Mouse (Mus musculus) lung, postnatal 14 days (tissue): ENCODE measurements around the gene Chrm2.

Experiments used
- DNase-seq: peaks from one replicate; pipeline ENCODE4 v3.0.0; 2021

Chrm2 gene

DNA sequence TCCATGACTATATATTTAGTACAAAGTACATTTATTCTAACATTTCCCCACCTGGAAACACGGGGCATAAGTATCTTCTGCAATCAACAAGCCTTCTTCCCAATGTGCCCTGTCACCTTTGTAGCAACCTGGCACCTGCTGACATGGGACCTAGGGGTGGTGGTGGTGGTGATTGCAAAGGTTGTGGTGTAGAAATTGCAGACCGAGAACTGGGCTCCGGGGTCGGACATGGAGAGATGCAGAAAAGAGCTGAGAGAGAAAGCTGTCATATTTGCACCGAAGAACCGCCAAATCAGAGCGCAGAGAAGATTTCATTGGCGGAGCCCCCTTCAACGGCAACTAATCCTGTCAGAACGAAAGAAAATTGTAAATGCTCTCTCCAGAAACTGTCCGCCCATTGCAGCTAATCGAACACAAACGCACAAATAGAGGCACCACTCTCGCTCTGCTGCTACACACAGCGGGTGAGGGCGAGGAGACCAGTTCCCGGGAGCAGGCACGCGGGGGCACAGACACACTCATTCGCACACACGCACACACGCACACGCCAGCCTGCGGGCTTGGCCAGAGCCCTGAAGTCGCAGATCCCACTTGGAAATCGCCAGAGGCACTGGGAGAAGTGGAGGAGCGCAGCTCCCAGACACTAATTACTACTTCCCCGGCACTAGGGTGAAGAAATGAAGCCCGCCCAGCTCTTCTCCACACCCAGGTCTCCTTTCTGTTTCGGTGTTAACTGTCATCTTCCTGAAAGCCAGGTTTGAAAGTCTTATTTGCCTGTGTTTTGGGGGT, at the start of gene Chrm2:
Gene Chrm2, plus strand, starts transcription at position 473 of the 789 bp plus-strand sequence.
- DNase-seq = peak; percentile 17

DNA sequence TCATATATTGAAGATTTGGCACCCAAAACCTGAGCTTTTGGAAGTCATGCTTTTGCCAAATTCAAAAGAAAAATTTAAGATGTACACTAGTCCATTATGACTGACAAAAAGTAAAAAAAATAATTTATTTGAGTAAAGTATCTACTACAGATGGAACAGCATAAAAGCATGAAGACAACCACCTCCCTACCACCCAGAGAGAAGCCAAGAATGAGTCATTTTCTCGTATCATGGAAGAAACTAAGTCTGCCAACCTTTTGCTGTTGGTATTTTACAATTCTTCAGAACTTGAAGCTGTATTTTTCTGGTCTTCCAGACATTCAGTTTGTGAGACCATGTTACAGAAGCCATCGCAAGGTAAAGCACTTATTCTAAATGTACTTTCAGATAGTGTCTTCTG, 13.9 kb upstream of the Chrm2 start:
- no peak for DNase-seq

DNA sequence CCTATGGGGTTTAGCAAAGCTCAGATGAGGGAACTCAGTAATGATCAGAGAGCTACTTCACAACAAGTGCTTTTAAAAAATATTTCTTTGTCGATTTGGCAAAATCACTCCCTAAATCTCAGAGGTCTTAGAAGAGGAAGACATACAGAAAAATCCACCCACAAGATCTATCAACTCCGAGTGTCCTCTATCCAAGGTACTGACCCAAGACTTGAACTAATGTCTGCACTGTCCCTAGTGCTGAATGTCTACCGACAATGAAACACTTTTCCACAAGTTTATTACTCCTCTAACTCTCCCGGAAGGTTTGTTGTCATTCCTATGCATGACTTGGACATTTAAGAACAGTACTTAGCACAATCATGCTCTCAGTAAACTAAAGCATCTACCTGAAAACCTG, 9.9 kb upstream of the Chrm2 start:
- DNase-seq = no peak

DNA sequence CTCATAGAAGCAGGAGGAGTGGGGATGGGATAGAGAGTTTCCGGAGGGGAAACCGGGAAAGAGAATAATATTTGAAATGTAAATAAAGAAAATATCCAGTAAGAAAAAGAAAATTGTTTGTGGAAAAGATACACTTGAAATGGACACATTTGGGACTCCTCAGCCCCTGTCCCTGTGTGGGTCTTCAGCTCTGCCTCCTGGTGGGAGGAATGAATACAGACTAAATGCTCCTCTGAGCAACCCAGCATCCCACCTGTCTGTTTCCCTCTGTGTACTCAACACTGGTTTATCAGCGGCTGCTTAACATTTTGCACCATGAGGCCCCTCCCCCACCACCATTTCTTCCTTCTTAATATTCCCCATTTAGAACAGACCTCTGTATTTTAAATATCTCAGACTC, 3.8 kb upstream of the Chrm2 start:
- no peak for DNase-seq

DNA sequence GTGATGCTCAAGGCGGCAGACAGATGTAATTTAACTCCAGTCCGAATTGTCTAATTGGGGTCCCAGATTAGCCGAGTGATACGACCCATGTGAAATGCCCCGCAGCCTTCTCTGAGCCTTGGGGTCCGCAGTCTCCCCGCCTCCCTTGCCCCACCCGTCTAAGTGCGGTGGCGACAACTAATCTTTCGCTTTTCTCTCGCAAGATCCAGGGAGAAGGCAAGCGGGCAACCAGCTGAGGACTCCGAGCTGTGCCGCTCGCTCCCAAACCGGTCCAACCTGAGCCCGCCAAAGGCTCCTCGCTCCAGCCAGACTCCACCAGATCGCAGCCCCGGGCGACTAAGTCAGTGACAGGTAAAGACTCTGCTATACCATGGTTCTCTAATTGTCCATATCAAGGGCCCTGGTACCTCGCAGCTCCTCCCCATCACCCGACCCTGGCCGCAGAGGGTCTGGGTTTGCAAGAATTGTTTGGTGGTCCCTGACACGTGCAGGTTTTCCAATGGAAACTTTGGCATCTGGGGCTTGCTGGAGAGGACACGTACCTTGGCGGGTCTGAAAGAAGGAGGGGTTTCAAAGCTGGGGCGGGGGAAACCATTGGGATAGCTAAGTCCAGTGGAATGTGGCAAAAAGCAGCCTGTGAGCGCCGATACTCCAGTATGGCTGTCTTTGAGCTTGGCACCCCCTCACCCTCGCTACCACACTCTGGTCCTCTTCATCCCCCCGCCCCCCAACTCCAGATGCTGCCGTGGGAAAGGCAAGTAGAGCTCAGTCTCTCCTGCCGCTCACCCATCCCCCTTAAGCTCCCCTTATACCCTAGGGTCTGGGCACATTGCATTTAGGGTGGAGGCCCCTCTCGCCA, 746 bp downstream of the Chrm2 start:
- DNase-seq = no peak

DNA sequence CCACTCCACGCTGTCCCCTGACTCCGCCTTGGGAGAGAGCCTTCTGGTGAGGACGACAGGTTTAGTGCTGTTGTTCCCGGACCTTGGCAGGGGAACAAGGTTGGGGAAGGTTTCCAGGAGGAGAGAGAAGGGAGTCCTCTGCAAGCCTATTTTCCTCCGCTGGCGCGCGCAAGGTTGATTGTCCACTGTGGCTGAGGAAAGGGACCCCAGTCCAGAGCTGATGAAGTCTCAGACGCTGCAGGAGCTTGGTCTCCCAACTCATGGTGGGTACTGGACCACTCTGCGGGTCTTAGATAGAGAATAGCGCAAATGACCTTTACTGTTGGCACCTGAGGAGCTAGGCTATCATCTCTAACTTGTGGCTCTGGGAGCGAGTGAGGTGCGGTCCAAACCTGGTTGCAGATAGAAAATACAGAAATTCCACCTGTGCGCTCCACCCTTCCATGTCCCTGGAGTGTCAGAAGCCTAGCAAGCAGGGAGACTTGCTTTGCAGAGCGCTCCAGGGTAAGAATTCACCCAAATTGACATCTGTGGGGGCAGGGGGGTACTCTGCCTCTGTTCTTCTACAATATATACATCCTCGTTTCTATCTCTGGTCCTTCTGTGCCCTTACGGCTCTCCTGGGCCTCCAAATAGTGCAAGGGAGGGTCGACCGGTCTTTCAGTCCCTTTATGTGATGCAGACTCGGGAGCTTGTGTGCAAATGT, 1.5 kb downstream of the Chrm2 start:
- DNase-seq = no peak

DNA sequence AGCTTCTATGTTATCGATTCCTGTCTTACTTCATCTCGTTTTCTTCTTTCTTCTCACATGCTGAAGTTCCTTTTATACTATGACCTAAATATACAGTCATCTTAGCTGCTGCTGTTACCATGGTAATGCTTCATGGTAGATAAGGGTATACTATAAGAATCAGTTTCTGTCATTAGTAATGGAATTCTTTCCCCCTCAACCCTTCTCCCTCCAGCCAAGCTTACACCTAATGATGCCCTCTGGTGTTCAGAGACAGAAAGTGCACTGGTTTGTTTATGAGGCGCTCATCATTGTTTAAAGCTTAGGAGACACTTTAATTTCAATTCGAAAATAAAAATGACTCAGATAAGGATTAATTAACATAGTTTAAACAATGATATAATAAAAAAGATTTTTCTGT, 5.8 kb downstream of the Chrm2 start:
- no peak for DNase-seq

DNA sequence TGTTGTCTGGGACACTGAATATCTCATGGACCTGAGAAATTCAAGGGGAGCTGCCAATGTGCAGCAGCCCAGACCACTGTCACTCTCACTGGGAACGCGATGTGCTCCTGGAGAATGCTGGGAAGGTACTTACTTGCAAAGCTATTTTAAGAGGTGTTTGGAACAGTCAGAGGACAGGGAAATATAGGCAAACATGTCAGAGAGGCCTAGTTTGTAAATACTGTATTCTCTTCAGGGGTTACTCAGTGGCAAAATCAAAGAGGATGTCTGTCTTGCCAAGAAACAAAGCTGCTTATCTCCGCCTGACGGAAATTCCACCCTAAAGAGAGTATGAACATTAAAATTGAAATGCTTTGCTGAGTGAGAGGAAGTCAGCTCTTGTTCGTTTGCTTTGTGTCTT, 17.3 kb downstream of the Chrm2 start:
- DNase-seq = peak; percentile 51

DNA sequence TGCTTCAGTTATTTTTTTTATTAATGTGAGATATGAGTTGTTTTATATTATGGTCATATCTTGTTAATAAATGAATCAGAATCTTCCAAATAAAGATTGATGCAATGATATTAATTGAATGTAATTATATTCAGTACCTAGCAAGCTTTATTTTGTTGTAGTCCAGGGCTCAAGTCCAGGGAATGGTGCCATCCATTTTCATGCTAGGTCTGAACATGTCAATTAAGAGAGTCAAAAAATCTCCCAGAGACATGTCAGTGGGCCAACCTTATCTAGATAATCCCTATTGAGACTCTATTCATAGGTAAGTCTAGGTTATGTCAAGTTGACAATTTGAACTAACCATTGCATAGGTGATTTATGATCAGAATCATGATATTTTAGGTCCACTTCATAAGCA, 21.1 kb downstream of the Chrm2 start:
- DNase-seq = no peak

DNA sequence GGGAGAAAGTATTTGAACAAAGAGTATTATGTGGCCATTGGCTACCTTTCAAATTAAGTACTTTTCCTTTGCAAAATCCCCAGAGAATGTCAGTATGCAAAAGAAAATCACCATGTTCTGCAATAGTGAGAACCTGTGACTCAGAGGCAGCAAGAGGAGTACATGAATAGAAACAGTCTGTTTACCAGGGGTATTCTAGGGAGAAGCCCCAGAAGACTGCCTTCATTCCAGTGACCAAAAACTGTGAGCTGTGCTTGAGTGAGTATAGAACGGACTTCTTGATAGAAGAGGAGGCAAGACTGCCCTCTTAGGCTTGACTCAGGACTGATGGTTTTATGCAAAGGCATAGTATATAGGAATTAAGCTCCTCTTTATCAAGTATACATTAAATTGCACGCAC, 22.2 kb downstream of the Chrm2 start:
- no peak for DNase-seq

DNA sequence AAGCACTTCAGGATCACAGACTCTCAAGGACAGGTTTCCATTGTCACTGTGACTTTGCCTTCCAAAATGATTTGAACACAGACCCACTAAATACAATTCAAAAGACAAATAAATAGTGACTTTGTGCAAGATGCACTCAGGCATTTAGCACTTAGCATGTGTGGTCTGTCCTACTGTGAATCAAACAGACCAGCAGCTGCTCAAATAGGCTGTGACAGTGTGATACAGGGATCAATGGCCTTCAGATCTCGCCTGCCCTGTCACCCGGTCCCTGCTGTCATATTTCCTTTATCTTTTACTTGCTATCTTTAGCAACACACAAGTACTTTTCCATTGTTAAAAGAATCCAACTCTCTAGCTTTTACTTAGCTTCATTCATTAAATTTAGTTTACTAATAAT, 31.8 kb downstream of the Chrm2 start:
- DNase-seq = no peak

DNA sequence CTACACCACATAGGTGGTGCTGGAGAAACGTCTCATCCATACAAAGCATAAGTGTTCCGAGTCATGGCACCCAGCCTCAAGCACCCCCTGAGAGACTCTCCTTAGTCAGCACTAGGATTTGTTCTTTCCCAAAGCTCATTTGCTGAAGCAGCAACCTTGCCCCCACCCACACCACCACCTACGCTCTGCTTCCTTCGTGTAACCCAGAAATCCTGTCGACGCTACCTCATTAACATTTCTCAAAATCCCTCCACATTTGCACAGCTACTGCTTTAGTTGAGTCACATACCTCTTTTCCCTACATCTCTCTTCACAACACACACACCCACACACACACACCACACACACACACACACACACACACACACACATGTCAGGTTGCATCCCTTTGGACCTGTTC, 50.1 kb downstream of the Chrm2 start:
- DNase-seq = no peak

DNA sequence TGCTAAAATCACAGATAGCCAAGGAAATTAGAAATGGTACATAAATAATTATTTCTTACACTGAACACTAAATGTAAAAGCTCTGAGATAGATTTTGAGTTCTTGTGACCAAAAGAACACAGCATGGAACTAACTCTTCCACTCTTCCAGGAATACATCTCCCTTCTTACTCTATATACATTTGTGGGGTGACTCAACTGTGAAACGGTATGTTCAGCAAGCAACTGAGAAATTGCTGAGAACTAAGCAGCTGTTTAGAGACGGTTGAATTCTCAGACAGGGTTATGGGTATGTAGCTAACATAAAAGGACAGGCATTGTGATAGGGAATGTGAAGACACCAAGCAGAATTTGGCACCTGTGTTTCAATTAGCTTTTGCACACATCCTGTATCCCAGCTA, 51.3 kb downstream of the Chrm2 start:
- DNase-seq = no peak

DNA sequence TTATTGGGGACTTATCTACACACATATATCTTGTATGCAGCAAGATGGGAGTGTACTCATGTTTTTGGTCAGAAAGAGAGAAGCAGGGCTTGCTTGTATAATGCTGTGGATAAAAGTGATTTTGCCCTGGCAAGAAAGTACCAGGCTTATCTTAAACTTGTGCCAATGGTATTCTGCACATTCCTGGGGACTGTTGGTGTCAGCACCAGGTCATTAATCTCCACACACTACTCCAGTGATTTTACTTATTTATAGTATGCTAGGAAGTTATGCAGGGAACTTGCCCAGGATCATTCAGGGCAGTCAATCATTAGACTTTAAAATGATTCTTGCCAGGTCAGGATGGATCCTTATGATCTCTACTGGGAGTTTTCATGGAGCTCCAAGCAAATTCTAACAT, 63.6 kb downstream of the Chrm2 start:
- DNase-seq = no peak

DNA sequence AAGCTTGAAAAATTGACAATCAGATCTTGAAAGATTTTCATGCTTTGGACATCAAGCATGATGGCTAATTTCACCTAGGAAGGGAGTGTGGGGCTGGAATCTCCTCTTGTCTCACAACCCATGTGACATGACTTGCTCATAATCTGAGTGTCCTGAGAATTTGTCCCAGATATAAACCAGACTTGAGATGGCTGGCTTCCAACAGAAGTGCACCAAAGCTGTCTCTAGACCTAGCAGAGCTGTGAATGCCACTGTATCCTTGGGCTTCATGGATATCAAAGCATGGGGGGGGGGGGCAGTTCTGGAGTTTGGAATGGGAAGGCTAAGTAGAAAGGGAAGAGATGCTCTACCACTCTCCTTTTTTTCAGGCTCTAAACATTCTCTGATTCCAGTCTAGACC, 67.2 kb downstream of the Chrm2 start:
- DNase-seq = no peak

DNA sequence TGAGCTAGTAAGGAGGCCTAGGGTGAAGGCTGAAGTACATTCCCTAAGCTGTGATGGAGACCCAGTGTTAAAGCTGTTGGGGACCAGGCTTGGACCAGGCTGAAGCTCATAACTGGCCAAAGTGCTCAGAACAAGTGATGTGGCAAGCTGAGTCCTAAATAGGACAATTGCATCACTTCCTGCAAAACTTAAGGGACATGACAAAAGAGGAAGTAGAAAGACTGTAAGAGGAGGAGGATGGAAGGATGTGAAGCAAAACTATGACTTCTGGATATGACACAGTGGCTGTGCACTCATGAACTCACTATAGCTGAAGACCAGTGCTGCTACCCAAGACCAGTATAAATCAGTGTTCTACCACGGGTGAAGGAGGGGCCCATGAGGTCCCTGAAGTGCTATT, 69.1 kb downstream of the Chrm2 start:
- no peak for DNase-seq

DNA sequence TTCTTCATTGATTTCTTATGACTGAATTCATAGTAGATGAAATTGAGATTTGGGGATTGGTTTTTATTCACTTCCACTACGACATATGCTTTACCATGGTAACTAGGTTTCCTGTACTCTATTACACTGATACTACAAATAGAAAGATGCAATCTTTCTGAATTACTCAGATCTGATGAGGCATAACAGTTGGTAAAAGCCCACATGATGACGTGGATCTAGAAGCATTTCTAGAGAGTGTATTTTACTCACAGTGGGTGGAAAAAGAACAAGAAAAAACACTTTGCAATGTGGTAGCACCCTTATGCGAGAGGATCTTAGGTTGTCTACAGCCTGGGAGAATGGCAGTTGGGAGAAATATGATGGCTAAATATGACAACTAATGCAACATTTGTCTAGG, 76.1 kb downstream of the Chrm2 start:
- no peak for DNase-seq

DNA sequence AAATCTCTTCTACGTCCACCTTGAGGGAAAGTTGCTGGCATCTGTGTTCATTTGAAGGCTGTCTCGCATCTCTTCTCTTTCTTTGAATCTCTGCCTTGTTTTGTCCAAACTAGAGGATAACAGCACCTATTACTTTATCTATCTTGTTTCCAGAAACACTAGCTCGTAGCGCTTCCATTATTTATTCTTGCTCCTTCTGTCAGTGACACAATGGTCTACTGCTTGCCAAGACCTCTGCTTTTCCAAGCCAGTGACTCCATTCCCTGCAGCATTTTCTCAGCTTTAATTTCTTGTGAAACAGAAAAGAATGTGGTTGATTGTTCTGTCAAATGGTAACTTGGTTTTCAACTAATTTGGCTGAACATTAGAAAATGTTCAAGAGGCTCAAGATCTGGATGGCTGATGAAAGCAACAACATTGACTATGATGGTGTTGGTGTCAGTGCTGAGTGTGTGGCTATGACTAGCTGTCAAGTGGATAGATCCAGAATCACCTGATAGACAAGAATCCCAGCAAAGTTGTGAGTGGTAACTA, 96.3 kb downstream of the Chrm2 start:
- DNase-seq = no peak

DNA sequence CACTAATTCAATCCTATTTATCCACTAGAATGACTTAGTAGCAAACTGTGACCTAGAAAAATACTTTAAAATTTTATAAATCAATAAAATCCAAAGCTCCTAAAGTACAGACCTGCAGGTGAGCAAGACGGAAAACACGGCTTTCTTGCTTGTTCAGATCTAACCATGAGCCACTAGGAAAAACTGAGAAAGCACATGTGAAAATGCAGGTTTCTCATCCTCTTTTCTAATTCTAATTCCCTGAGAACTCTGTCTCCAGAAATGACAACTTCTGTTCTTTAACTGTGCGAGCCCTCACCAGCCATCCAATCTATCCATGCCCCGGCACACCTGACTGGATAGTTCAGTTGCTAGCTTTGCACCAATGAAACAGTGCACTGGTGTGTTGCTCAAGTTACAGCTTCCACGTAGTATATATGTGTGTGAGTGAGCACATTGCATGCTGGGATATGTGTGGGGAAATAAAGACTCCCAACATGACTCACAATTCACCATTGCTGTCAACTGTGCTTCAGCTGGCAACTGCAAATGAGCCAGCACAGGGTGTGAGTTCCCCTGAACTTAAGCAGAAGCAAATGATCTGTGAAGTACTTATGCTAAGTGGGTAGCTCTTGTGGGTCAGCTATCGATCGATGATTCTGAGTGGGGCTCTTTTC, 119.3 kb downstream of the Chrm2 start:
- no peak for DNase-seq

DNA sequence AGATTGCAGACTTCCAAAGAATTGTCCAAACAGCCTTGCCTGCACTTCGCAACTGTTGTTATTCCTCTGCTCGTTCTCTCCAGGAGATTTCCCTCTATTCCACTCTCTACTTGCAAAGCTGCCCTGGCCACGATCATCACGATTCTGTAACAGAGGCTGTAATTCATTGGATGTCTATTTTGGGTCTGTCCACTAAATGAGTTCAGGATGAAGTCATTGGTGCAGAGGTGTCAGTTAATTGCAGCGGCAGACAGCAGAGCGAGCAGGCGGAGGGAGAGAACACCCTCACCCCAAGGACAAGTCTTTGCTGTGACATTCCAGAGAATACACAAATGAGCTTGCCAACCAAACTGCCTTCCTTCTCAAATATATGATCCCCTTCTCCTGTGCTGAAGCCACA, 120.1 kb downstream of the Chrm2 start:
- peak; percentile 21 for DNase-seq

DNA sequence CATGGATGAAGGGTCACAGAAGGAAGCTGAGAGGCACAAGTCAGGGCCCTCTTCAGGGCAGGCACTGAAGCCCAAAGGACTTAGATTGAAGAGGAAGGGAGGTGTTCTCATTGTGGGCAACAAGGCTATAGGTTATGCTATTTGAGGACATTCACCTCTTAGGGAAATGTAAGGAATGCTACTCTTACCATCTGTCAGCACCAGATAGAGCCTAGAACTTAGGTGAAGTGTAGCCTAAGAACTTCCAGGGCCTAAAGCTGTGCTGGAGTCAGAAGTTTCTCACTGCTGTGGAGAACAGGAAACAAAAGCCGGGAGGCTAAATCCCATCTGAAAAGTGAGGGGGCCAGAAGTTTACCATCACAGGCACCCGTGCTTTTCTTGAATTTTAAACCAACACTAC, 120.6 kb downstream of the Chrm2 start:
- no peak for DNase-seq

DNA sequence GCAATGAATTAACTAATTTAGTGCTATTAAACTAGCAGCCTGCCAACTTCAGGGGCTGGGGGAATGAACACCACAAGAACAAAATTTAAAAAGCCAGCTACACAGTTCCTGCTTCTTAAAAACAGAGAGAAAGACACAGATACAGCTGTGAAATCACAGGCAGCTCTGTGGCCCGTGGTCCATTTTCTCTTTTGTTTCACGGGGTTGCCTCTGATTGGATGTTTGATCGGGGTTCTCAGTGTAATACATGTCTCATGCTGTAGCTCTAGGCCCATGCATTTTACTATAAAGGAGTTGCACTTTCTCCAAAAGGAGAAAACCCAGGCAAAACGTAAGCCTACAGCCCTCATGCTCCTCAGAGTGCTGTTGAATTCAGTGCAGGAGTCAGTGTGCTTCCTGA, 128.6 kb downstream of the Chrm2 start:
- no peak for DNase-seq

DNA sequence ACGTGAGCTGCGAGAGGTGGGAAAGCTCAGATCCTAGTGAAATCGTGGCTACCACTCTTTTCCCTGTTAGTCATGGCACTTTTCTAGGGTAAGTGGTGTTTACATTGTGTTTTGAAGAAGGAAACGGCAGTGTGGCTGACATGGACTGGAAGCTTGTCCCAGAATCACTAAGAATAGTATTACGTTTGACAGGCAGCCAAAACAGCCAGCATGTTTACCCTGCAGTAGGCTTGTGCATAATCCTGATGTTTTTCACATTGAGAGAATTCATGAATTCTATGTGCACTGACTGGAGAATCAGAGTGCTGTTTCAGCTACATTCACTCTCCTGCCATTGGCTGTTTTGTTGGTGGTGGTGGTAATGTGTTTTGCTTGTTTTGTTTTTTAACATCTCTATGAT, 129.4 kb downstream of the Chrm2 start:
- peak; percentile 32 for DNase-seq
